ENCODE assay signal across 8 mouse cellular contexts in genomic region chr8:85430801-85431200, GRCm38 (mm10). TPM values are rescaled to one million over a fixed set of nuclear protein-coding genes. Genes with fewer than 3 reads are reported as not detected.
A peak's percentile ranks its signal among the peaks of the same experiment; 100 is the strongest.
DNase-seq lines count a peak whose midpoint lies in the region; ATAC-seq and TF ChIP-seq lines count a peak whose summit lies in the region.

No protein-coding gene starts in this region.

- H3K9me3 ChIP-seq in embryonic facial prominence, embryonic 12.5 days: no peaks in the 10 kb centered on the region
- H3K9me3 ChIP-seq in midbrain, embryonic 14.5 days (ENCODE audit: control insufficient read depth, low read length): no peaks in the 10 kb centered on the region

- intact Hi-C loops in gastrocnemius, adult 2 months (cut with DNase I): no loop called here
- intact Hi-C loops in heart, postnatal 10 days (cut with DNase I): no loop called here

- no peak for TF ChIP-seq CTCF in gastrocnemius, adult 2 months (IDR thresholded peaks at IDR 0.05)

- H3K27ac ChIP-seq in gastrocnemius, adult 2 months: peak overlapping the region; percentile 95
- H3K27ac ChIP-seq in embryonic facial prominence, embryonic 12.5 days: 0 out of 2 replicates have a peak overlapping the region, but pooled peaks have one; percentile 30
- H3K27ac ChIP-seq in midbrain, embryonic 14.5 days (replicated peaks; ENCODE audit: low read depth, low read length): no peak overlapping the region

- H3K4me1 ChIP-seq in embryonic facial prominence, embryonic 12.5 days: peaks cover 31% of the 10 kb centered on the region
- peaks cover 26% of the 10 kb centered on the region for H3K4me1 ChIP-seq in midbrain, embryonic 14.5 days (ENCODE audit: control insufficient read depth, insufficient read depth, low read length)

- 0 out of 2 replicates have a peak, but pooled peaks cover 1% of the 10 kb centered on the region for H3K36me3 ChIP-seq in embryonic facial prominence, embryonic 12.5 days
- H3K36me3 ChIP-seq in midbrain, embryonic 14.5 days (ENCODE audit: control insufficient read depth, insufficient read depth, low read length): no peaks in the 10 kb centered on the region

- no peak overlapping the region; the same call in 1 of the 2 replicates for H3K9ac ChIP-seq in embryonic facial prominence, embryonic 12.5 days
- H3K9ac ChIP-seq in midbrain, embryonic 14.5 days (replicated peaks; ENCODE audit: low read length): peak overlapping the region; percentile 9; the same call in 1 of the 2 replicates

- H3K4me3 ChIP-seq in gastrocnemius, adult 2 months: peak overlapping the region; percentile 95
- H3K4me3 ChIP-seq in embryonic facial prominence, embryonic 12.5 days: peak overlapping the region; percentile 73
- peak overlapping the region; percentile 68 for H3K4me3 ChIP-seq in midbrain, embryonic 14.5 days (replicated peaks; ENCODE audit: low read depth, low read length)

- H3K4me2 ChIP-seq in embryonic facial prominence, embryonic 12.5 days (replicated peaks): peak overlapping the region; percentile 55
- peak overlapping the region; percentile 66 for H3K4me2 ChIP-seq in midbrain, embryonic 14.5 days (ENCODE audit: low read length)

- ATAC-seq in embryonic facial prominence, embryonic 12.5 days (ENCODE audit: insufficient number of reproducible peaks, insufficient read depth, low FRiP score, low TSS enrichment): no peak
- no peak for ATAC-seq in midbrain, embryonic 14.5 days (ENCODE audit: low FRiP score, low TSS enrichment)
- no peak for ATAC-seq in activated CD4-positive, CD25-positive, alpha-beta regulatory T cell, adult 4 months

- H3K27me3 ChIP-seq in embryonic facial prominence, embryonic 12.5 days: no peaks in the 10 kb centered on the region
- H3K27me3 ChIP-seq in midbrain, embryonic 14.5 days (ENCODE audit: control insufficient read depth, insufficient read depth, low read length): no peaks in the 10 kb centered on the region

- DNase-seq in gastrocnemius, adult 2 months: peak; percentile 24
- no peak for DNase-seq in gastrocnemius, postnatal 4 days (ENCODE audit: low spot score in 2 of 2)
- DNase-seq in heart, postnatal 10 days: peak; percentile 58 to 64
- DNase-seq in kidney, postnatal 4 days: peak; percentile 38 to 52
- DNase-seq in midbrain, embryonic 14.5 days: peak; percentile 33
- no peak for DNase-seq in natural killer cell, adult 2 months (ENCODE audit: low spot score in 2 of 2)

- 15% methylated on average over 3 of the region's 3 CpGs for WGBS in embryonic facial prominence, embryonic 12.5 days
- WGBS in midbrain, embryonic 14.5 days: 9% methylated on average over 3 of the region's 3 CpGs

RNA-seq across cellular contexts. Expression of gene 4921524J17Rik, which starts 1.8 kb away (rescaled TPM):
- 10 to 100 TPM; 12.1 to 14.2 TPM for total RNA-seq in gastrocnemius, adult 2 months (2021)
- total RNA-seq in gastrocnemius, postnatal 4 days (2021): 10 to 100 TPM; 23.1 to 24.9 TPM
- 50.5 and 51.2 TPM in 2 replicates for polyA plus RNA-seq in embryonic facial prominence, embryonic 12.5 days (2016; fragmentation: Nextera tagmentation; extraction: Ambion mirVana)
- total RNA-seq in heart, postnatal 10 days (2021): 10 to 100 TPM; 17.9 to 21.6 TPM
- polyA plus RNA-seq in midbrain, embryonic 14.5 days (2014; fragmentation: Nextera tagmentation; extraction: Ambion mirVana): 40.9 and 41.1 TPM in 2 replicates
- polyA plus RNA-seq in activated CD4-positive, CD25-positive, alpha-beta regulatory T cell, adult 4 months (2017; shearing (Covaris generic)): 10 to 100 TPM; 68.8 to 82.9 TPM

RNA-seq across cellular contexts. Expression of gene Mylk3, which starts 44.7 kb away (rescaled TPM):
- 1 to 10 TPM in 1 of 2 experiments, under 1 TPM in 1; 0.54 to 2.7 TPM for total RNA-seq in gastrocnemius, adult 2 months (2021)
- total RNA-seq in gastrocnemius, postnatal 4 days (2021): 1 to 10 TPM; 3.7 to 4.4 TPM
- 1.9 and 2.9 TPM in 2 replicates for polyA plus RNA-seq in embryonic facial prominence, embryonic 12.5 days (2016; fragmentation: Nextera tagmentation; extraction: Ambion mirVana)
- total RNA-seq in heart, postnatal 10 days (2021): 100 to 1,000 TPM; 274 to 314 TPM
- polyA plus RNA-seq in midbrain, embryonic 14.5 days (2014; fragmentation: Nextera tagmentation; extraction: Ambion mirVana): 0.15 and 0.36 TPM in 2 replicates
- not detected for polyA plus RNA-seq in activated CD4-positive, CD25-positive, alpha-beta regulatory T cell, adult 4 months (2017; shearing (Covaris generic))

Comparison
In these comparisons a context has a peak if more than half of its experiments do, and no peak if none do; other contexts are left out.
1. DNase-seq: peak in gastrocnemius, adult 2 months (single experiment), heart, postnatal 10 days (2 of 2), kidney, postnatal 4 days (2 of 2) and midbrain, embryonic 14.5 days (single experiment); none in gastrocnemius, postnatal 4 days (0 of 2) and natural killer cell, adult 2 months (0 of 2).
2. RNA of gene Mylk3, which starts 44.7 kb away (total RNA-seq): 274 to 314 TPM in heart, postnatal 10 days; 3.7 to 4.4 TPM in gastrocnemius, postnatal 4 days and 0.54 to 2.7 TPM in gastrocnemius, adult 2 months; every median in the first group is over 10 times any median in the second.
3. Peak in every context shown above with its lines, with median percentiles within 50 percentile points of each other: H3K4me3 ChIP-seq.